Mouse (Mus musculus) cerebellum, adult 9-10 months (tissue): Measurements from ENCODE around the gene Serpinf1.

Experiments used
- DNase-seq: peaks from one replicate; pipeline ENCODE4 v3.0.0; 2022

Serpinf1 gene

DNA sequence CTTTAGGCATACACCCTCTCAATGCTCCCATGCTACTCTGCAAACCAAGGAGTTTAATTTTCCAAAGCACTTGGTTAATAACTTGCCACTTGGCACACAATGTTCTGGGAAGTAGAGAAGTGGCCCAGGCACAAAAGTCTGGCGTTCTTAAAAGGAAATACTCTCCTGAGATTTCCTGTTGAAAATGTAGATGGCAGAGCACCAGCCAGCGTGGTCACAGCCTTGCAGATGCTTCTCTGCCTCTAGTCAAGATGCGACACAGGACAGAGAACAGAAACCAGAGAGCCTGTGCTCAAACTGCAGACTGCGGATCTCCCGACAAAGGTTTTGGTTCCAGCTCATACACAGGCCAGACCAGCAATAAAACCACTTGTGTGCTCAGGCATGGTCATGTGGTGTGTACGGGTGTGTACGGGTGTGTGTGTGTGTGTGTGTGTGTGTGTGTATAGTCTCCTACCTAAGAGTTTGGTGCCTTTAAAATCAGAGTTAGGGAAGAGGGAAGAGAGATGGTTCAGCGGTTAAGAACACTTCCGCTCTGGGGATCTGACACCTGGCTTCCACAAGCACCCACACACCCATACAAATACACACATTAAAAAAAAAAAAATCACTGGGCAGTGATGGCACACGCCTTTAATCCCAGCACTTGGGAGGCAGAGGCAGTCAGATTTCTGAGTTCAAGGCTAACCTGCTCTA lies 32.7 kb upstream of the Serpinf1 start:
- DNase-seq, result no peak

DNA sequence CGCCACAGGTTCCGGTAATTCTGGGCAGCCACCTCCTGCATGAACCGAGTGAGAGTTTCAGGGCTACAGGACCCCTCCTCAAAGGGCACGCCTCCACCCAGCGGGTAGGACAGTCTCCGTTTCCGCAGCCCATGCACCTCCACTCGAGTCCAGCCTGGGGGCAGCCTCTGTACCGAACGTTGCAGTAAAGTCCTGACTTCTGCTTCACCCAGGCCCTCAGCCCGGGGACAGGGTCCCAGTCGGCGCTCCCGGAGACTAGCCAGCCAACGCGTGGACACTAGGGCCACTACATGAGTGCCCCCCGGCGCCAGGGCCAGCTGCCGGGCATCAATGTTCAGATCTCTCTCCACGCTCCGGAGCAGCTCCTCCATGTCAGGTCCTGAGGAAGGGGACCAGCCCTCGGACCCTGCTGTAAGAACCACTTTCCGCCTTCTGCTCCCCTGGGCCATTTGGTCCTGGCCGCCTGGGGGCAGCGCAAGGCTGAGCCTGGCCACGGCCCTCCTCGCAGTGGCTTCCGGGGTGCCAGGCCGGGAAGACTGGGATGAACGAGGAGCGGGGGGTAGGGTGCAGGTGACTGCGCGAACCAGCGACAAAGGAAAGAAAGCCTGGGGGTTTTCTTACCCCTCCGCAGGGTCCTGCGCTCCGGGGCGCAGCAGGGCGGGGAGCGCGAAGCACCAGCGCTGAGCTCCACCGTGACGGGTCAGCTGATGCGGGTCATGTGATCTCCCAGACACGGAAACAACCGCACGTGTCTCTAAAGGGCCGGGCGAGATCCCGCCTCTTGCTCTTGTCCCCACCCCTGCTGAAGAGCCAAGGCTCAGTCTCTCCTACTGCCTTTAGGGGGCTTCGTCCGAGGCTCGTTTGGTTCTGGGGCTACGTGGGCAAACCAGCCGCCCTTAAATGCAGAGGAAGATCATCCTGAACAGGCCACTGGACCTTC lies 31.8 kb upstream of the Serpinf1 start, which contains the start of gene Wdr81:
Gene Wdr81 (minus strand): TSS at position 727 of the 940 bp plus-strand sequence.
- peak; percentile 82 for DNase-seq

DNA sequence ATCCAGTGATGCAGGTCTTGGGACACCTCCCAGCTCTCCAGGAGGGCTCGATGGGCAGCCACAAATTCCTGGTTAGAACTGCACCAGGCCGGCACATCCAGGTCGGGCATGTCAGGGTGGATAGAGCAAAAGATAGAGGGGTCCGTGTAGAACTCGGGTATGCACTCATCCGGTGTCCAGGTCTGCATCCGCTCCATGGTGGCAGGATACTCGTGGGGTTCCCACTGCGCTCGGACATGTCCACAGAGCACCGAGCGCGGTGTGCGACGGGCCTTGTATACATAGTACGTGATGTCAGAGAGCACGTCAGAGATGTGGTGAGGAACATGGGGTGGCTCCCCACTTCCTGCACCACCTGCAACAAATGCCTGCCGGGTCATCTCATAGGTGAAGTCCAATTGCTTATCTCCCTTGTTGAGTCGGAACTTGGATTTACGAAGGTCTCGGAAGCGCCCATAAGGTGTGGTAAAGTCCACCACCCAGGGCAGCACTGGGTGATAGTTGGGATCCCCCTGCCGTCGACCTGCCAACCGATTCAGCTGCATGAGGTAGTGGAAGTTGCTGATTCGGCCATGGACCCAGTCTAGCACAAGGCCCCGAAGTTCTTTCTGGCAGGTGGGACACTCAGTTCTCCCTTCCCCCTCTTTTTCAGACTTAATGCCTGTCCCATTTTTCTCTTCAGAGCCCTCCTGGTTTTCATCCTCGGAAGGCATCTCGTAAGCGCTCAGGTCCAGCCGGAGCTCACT lies 30.5 kb upstream of the Serpinf1 start:
- DNase-seq, result no peak

DNA sequence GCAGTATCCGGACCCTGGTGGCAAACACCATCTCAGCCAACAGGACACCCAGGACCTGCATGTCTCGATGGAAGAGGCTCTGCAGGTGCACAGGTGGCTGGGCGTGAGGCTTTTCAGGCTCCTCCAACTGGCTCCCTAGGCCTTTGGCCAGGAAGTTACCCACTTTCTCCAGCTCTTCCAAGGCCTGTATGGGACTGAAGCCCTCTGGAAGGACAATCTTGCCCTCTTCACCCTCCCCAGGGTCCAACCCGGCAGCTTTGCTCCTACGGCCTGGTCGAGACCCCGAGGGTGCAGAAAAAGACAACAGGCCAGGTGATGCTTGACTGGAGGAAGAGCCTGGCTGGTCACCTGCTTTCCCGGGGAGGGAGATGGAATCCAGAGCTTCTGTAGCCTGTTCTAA lies 29.6 kb upstream of the Serpinf1 start:
- no peak for DNase-seq

DNA sequence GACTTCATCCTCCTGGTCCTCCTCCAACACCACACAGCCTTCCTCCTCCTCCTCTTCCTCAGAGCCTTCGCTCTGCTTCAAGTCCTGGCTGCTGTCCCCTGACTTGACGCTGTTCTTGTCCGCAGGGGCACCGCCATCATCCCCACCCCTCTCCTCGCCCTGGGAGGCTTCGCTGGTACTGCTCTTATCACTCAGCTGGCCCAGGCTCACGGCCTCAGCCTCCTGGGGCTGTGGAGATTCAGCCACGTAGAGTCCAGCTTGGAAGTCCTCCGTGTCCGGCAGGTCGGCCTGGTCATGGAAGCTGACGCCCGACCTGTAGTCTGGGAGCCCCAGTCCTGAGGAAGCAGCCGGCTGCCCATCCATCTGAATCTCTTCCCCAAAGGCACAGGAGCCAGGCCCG lies 28.4 kb upstream of the Serpinf1 start:
- no peak for DNase-seq

DNA sequence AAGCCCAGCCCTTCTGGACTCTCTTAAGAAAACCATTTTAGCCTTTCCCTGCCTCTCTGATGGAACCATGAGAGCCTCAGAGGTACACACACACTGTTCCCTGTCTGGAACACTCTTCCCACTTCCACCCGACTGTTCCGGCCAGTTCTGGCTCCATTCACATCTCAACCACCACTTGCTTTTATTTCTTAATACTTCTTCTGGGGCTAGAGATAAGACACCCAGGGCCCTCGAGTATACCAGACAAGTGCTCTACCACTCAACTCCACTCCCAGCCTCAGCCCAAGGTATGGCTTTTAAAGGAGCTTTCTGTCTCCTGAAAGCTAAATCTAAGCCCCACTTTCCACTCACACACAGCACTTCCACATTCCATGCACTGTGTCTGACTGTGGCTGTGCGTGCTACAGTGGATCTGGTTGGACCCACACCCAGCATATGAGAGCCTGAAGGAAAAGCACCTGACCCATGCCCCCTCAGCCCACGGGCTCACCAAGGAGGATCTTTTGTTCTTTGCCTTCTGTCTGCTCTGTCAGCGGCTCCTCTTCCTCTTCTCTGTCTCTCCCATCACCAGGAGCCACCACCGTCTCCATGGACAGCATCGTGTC lies 27.9 kb upstream of the Serpinf1 start:
- no peak for DNase-seq

DNA sequence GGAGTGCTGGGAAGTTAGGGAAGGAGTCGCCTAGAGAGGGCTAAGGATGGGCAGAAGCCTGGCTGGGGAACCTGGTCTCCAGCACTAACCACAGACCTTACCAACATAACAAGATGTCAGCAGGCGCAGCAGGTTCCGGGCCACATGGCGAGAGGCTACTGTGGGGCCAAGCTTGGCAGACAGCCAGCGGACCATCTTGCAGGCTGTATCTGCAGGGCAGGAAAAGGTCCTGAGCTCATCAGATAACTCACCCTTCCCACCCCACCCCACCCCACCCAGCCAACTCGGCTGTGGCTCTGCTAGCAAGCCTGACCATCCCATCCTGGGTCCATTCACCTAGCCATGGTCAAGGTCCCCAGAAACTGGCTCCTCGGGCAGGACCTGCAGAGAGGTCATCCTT lies 27.2 kb upstream of the Serpinf1 start:
- DNase-seq, result peak; percentile 69

DNA sequence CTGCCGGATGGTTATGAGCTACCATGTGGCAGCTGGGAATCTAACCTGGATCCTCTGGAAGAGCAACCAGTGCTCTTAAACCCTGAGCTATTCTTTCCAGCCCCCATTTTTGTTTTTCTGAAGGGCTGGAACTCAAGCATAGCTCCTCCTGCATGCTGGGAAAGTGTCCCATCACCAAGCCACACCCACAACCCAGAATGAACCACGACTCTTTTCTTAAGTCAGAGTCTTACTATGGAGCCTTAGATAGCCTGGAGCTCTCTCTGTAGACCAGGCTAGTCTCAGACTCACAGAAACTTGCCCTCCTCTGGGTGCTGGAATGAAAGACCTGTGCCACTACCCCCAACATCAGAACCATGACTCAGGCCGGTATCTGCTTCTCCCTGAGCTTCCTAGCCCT lies 26.1 kb upstream of the Serpinf1 start:
- no peak for DNase-seq

DNA sequence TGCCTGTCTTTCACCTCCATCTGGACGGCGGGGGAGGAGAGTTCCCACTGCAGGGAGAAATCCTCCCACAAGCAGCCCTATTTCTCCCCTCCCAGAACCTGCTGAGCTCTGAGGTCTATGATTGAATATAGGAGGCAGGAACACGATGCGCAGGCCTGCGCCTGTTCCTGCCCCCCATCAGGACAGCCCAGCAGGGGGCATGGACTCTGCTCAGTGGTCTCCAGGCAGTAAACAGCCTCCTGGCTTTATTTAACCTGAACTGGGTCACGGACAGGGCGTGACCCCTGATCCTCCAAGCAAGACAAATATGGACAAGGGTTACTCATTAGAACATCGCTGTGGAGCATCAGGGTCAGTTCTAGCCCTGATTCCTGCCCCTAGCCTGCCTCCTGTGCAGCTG lies 21.2 kb upstream of the Serpinf1 start:
- no peak for DNase-seq

DNA sequence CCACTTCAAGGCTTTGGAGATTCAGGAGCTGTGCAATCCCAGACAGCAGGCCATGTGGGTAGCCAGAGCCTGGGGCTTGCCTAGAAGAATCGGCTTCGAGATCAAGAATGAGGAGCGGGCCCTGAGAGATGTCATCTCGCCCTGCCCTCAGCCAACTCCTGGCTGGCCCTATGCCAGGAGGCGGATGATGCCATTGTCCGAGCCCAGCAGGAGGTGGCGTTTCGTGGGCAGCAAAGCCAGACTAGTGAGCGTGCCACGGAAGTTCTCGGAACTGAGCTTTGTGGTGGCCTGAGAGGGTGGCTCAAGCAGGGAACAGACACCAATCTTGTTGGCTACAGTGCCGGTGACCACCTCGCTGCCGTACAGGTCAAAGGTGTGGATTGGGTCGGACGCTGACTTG lies 19.1 kb upstream of the Serpinf1 start:
- DNase-seq, result peak; percentile 38

DNA sequence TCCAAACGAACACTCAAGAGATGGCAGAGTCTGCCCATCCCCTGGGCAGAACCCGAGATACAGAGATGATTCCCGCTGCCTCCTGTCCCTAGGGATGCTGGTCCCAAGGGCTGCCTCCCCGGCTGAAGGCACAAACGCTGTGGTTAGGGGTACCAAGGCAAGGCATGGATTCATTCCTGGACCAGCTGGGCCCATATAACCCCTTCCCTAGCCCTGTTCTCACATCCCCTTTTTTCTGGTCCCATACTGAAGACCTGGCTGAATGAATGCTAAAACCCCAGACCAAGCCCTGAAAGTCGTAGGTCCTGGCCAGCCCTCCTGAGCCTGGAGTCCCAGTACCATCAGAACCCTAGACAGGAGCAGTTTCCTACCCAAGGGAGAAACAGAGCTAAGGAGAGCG lies 18.5 kb upstream of the Serpinf1 start:
- DNase-seq, result no peak

DNA sequence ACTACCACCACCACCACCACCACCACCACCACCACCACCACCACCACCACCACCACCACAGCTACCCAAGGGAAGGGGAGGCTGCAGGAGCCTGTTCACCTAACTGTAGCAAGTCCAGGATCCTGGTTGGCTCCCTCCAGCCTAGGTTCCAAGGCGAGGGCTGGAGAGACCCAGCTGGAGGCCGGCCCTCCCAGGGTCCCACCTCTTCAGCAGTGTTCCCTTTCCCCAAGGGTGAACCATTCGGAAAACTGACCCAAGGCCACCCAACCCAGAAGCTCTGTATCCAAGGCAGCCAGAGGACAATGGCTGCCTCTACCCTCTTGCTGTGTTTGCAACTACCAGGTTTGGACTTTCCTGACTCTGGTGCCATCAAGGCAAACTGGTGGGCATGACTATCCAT lies 17.4 kb upstream of the Serpinf1 start:
- no peak for DNase-seq

DNA sequence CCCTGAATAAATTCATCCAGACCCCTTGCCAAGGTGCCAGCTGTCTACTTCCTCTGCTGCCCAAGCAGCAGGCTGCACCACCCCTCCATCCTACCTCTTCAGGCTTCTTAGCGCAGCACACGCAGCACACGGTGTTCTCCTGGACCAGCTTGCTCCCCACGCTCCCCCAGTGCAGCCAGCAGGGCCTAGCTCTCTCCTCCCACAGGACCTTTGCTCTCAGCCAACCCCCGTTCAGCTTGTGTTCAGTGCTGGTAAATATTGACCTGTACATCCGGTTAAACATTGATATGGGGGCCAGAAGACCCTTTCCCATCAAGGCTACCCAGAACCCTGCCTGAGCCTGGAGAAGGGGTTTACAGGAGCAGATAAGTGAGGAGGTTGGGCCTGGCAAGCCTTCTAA lies 16.9 kb upstream of the Serpinf1 start, which contains the start of gene Serpinf2:
Gene Serpinf2 (minus strand): TSS at position 229 of the 400 bp plus-strand sequence.
- no peak for DNase-seq

DNA sequence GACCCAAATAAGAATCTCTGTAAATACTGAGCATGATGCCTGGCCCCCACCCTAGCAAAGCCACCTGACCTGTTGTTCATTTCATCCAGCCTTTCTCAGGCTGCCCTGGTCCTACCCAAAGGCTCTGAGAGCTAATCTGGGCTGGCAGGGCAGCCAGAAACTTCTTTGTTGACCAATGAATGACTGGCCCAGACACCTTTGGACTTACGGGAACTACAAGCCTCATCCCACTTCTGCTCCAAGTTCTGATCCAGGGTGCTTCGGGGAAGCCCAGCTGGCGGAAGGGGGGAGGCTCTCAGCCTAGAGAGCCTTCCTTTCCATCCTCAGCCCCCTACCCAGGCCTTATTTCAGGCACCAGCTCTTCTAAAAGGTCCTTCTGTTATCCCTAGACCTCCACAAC lies 16.3 kb upstream of the Serpinf1 start:
- DNase-seq, result no peak

DNA sequence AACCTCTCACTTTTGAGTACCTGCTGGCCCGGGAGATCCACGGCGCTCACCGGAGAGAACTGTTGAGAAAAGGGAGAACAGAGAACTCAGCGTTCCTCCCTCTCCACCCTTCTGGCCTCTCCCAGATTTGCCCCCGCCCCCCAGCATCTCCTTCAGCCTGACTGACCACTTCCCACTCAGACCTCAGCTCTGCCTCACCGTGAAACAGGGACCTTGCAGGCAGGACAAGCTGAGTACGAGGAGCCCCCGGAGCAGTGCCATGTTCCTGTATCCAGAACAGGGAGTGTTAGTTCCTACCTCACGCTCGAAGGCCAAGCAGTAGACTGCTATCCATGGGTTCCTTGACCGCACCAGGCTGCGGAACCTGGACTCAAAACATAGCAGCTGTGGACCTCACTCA lies 15.7 kb upstream of the Serpinf1 start:
- no peak for DNase-seq

DNA sequence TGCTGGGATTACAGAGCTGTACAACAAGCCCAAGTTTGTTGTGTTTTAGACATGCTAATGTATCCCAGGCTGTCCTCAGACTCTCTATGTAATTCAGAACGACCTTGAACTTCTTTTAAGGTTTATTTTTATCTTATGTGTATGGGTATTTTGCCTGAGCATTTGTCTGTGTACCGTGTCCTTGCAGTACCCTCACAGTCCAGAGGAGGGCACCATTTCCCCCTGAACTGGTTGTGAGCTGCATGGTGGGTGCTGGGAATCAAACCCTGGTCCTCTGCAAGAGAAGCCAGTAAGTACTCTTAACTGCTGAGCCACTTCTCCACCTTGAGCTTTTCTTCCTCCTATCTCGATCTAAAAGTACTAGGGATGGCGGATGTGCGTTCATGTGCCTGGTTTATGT lies 11.6 kb upstream of the Serpinf1 start:
- DNase-seq, result no peak

DNA sequence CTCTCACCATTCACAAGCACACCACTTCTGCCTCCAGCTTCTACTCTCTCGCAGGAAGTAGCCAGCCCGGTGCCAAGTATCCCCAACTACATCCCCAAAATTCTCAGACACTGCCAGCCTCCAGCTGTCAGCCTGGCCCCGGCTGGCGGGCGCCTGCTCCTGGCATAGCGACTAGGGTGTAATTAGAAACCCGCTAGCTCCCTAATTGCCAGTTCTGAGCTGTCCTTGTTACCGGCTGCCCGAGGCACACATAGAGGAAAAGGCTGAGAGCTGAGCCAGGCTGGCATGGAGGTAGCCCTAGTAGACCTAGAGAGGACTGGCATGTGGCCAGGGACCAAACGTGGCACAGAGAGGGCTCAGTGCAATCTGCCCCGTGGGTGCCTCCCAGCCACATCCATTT lies 8.8 kb upstream of the Serpinf1 start:
- peak; percentile 72 for DNase-seq

DNA sequence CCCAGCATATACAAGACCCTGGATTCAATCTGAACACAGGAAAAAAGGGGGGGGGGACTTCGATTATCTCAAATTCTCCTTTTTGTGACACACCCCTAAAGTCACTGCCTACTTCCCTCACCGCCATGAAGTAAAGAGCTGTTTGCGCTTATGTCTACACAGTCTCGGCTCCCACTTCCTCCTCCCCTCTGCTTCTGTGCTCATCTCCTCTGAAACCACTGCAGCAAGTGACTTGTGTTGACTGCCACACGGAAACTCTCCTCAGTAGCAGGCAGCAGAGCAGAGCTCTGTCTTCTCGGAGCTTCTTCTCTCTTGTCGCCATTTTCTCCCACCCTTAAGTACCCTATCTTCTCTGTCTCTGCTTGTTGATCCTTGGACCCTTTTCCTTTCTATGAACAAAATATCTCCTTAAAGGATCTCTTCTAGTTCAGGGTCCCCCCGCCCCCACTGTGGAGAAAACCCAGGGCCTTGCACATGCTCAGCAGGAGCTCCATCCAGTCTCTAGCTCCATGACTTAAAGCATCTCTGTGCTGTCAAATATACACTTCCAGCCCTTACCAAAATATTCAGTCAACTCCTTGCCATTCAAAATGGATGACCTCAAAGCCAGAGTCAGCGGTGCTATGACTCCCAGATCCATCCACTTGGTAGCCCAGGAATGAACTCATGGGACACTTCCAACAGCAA lies 6.7 kb upstream of the Serpinf1 start:
- DNase-seq, result no peak

DNA sequence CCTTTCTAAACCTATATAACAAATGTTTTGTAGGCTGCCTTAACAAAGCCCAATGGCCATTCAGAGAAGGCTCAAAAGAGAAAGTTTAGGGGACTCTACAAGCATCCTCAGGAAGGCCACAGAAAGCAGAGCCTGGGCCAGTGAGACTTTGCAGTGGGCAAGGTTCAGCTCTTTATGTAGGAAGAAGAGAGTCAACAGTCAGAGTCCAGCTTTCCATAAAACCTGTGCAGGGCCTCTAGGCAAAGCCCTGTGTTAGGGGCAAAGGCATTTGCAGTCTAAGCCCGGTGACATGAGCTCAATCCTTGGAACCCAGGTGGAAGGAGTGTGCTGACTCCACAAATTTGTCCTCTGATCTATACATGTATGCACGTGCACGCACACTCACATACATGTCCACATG lies 2.0 kb upstream of the Serpinf1 start:
- no peak for DNase-seq

DNA sequence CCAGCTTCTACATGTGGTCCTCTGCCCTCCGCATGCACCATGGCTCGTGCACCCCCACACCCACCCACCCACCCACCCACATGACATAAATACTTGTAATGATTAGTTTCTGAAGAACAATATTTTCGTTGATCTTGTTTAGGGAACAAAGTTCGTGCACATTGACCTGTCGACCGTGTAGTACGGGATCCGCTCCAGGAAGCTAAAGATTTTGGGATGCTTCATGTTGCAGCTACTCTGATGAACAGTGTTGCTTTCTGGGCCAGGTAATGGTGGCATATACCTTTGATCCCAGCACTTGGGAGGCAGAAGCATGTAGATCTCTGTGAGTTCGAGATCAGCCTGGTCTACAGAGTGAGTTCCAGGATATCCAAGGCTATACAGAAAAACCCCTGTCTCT lies 1.5 kb upstream of the Serpinf1 start:
- DNase-seq, result no peak

DNA sequence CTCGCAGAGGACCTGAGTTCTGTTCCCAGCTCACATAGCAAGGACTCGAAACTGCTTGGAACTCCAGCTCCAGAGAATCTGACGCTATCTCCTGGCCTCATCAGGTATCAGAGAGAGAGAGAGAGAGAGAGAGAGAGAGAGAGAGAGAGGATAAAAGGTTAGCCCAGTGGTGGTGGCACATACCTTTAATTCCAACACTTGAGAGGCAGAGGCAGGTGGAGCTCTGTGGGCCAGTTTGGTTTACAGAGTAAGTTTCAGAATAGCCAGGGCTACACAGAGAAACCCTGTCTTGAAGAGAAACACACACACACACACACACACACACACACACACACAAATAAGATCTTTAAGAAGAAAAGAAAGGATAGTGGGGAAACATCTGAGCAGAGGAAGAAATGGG lies 590 bp upstream of the Serpinf1 start:
- DNase-seq, result no peak

DNA sequence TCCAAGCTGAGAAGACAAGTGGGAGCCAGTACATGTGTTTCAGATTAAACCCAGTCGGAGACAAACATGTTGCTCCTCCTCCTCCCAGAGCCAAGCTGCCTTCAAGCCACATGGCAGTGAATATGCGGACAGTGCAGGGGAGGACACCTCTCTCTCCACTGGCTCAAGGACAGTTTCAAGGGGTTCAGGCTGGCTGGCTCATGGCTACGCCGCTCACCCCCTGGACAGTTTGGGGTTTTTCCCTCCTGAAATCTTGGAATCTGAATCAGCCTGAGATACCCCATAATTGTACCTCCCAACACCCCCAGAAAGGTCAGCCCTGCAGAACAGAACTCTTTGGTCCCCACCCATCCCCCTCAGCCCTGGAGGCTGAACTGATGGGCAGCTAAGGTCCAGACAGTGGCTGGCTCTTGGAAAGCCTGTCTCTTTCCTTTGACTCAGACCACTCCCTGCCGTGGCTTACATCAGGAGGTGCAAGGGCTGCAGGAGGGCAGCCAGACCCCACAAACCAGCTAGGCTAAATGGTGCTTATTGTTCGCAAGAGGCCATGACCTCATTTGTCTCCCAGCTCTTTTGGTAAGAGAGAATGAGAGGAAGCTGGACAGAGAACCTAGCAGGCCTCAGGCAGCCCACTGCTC lies 1.0 kb downstream of the Serpinf1 start:
- DNase-seq, result no peak
